Mouse (Mus musculus) adrenal gland, postnatal 36 days (tissue): ENCODE measurements around the gene Gm43302. TPM values are rescaled to one million over a fixed set of nuclear protein-coding genes. Genes with fewer than 3 reads are reported as not detected.
"Not testable (repeated sequence)": the region's sequence is repeated elsewhere in the genome, so short reads cannot be mapped to it uniquely, and the experiment has no call there.

Experiments used
- DNase-seq, 2 experiments: peaks; one replicate each; pipeline ENCODE4 v3.0.0; 2021; ENCODE audit warnings: mixed read lengths in 1 of 2
- total RNA-seq, 2 experiments: library from RNA; stranded (reverse); gene quantifications; 2 replicates each; pipeline ENCODE4 v1.2.3; 2021

Gm43302 gene
- total RNA-seq, 2 experiments from 2014 or later: not detected

- not testable (repeated sequence) for DNase-seq
Observed at GRCm38 (mm10) chr5:105199149-105199548, 94.3 kb downstream of the Gm43302 start.

GRCm38 (mm10) chr5:105197915-105198560 is 95.5 kb downstream of the Gm43302 start:
- peak in 1 of 2 experiments; percentile 26 for DNase-seq

GRCm38 (mm10) chr5:105196308-105196707 is 97.2 kb downstream of the Gm43302 start:
- DNase-seq: not testable (repeated sequence)

GRCm38 (mm10) chr5:105192536-105192935 is 101.0 kb downstream of the Gm43302 start:
- DNase-seq: not testable (repeated sequence)

- no peak for DNase-seq
Observed at GRCm38 (mm10) chr5:105181446-105181845, 112.0 kb downstream of the Gm43302 start.

Other genes starting within 250 kb of the Gm43302 start
- 1 to 10 TPM; 8.5 to 9.4 TPM for gene Gbp9, start 154.2 kb downstream of the Gm43302 start, total RNA-seq
- under 1 TPM; 0.49 to 0.79 TPM for gene Gbp8, start 154.2 kb downstream of the Gm43302 start, total RNA-seq
- 1 to 10 TPM; 4.0 to 6.9 TPM for gene Gbp4, start 154.1 kb downstream of the Gm43302 start, total RNA-seq
- 1 to 10 TPM in 1 of 2 experiments, under 1 TPM in 1; 0.95 to 1.5 TPM for gene Gbp10, start 54.2 kb downstream of the Gm43302 start, total RNA-seq
- gene Gbp6, start within 50 bp of the Gm43302 start, total RNA-seq: 10 to 100 TPM; 11.1 to 14.5 TPM
- gene Lrrc8b, start 122.1 kb upstream of the Gm43302 start, total RNA-seq: 100 to 1,000 TPM in 1 of 2 experiments, 10 to 100 TPM in 1; 94.1 to 127 TPM
- 10 to 100 TPM; 23.9 to 26.6 TPM for gene Lrrc8c, start 225.7 kb upstream of the Gm43302 start, total RNA-seq